Mouse (Mus musculus) kidney, embryonic 15.5 days (tissue): ENCODE measurements around the gene Gucy2c. TPM values are rescaled to one million over a fixed set of nuclear protein-coding genes. Genes with fewer than 3 reads are reported as not detected.

Experiments used
- ATAC-seq: fragments of 200-750 bp; cut with Nextera tagmentation; replicated peaks from 2 replicates; pipeline ENCODE4 v1.8.0; 2017; ENCODE audit warnings: moderate TSS enrichment; ENCODE audit not compliant: low FRiP score
- H3K27ac ChIP-seq: fragments of 300-500 bp; sonication (generic); 2 replicates; pipeline ENCODE4 v1.5.1; 2015; ENCODE audit warnings: mild to moderate bottlenecking, inconsistent platforms
- H3K27me3 ChIP-seq: fragments of 300-500 bp; sonication (generic); 2 replicates; pipeline ENCODE4 v1.6.1; 2015; ENCODE audit warnings: inconsistent platforms
- H3K36me3 ChIP-seq: fragments of 300-500 bp; sonication (generic); 2 replicates; pipeline ENCODE4 v1.6.1; 2015; ENCODE audit warnings: inconsistent platforms
- H3K4me1 ChIP-seq: fragments of 300-500 bp; sonication (generic); 2 replicates; pipeline ENCODE4 v1.6.1; 2015; ENCODE audit warnings: inconsistent platforms
- H3K4me2 ChIP-seq: fragments of 300-500 bp; sonication (generic); 2 replicates; pipeline ENCODE4 v1.6.1; 2015; ENCODE audit warnings: moderate library complexity, mild to moderate bottlenecking, inconsistent platforms
- H3K4me3 ChIP-seq: fragments of 300-500 bp; sonication (generic); replicated peaks from 2 replicates; pipeline ENCODE4 v1.5.1; 2015; ENCODE audit warnings: mild to moderate bottlenecking, inconsistent platforms
- H3K9ac ChIP-seq: fragments of 300-500 bp; sonication (generic); 2 replicates; pipeline ENCODE4 v1.6.1; 2015; ENCODE audit warnings: mild to moderate bottlenecking, inconsistent platforms
- H3K9me3 ChIP-seq: fragments of 300-500 bp; sonication (generic); replicated peaks from 2 replicates; pipeline ENCODE4 v1.6.1; 2016; ENCODE audit warnings: inconsistent platforms
- WGBS: fragments of 180-500 bp; shearing (Covaris S2); methylation state at CpG from one replicate; pipeline ENCODE4 v1.1.7; 2015; ENCODE audit warnings: mixed read lengths; 5-methylcytosine and 5-hydroxymethylcytosine counted together
- polyA plus RNA-seq: library from polyadenylated mRNA; unstranded; fragments of >200 nt; fragmentation: Nextera tagmentation; extraction: Ambion mirVana; gene quantifications from 2 replicates; pipeline ENCODE4 v1.2.1, GENCODE M21; 2015

The Gucy2c gene
- polyA plus RNA-seq, 1 experiment from 2014 or later: 0.08 TPM

- no peak overlapping the region for H3K9ac ChIP-seq
- no peaks in the 10 kb centered on the region for H3K27me3 ChIP-seq
- H3K4me2 ChIP-seq: no peak overlapping the region
- no peak for ATAC-seq
- H3K27ac ChIP-seq: no peak overlapping the region
- H3K36me3 ChIP-seq: no peaks in the 10 kb centered on the region
- no peak overlapping the region for H3K4me3 ChIP-seq
- WGBS: 53% methylated on average over 2 of the region's 2 CpGs
- no peaks in the 10 kb centered on the region for H3K4me1 ChIP-seq
- H3K9me3 ChIP-seq: no peaks in the 10 kb centered on the region
These were observed 102.2 kb downstream of the Gucy2c start for GRCm38 (mm10) chr6:136679381-136679780.

- 93% methylated on average over 6 of the region's 6 CpGs for WGBS
- Histone ChIP-seq H3K4me1 (peaks cover 5% of the 10 kb centered on the region; the same call in 1 of the 2 replicates), H3K4me2 (no peak overlapping the region), H3K27me3 (no peaks in the 10 kb centered on the region), H3K9me3 (peaks cover 7% of the 10 kb centered on the region; the same call in 1 of the 2 replicates), H3K4me3 (no peak overlapping the region), H3K27ac (no peak overlapping the region), H3K9ac (no peak overlapping the region), H3K36me3 (no peaks in the 10 kb centered on the region)
- ATAC-seq: no peak
These were observed 106.6 kb downstream of the Gucy2c start for GRCm38 (mm10) chr6:136674935-136675334.

GRCm38 (mm10) chr6:136672467-136672866 is 109.1 kb downstream of the Gucy2c start:
- H3K4me1 ChIP-seq: peaks cover 5% of the 10 kb centered on the region; the same call in 1 of the 2 replicates
- peak; percentile 58; the same call in 1 of the 2 replicates for ATAC-seq
- H3K27ac ChIP-seq: peak overlapping the region; percentile 54; the same call in 1 of the 2 replicates
- peaks cover 7% of the 10 kb centered on the region; the same call in 1 of the 2 replicates for H3K9me3 ChIP-seq
- no peak overlapping the region for H3K4me3 ChIP-seq
- no peaks in the 10 kb centered on the region for H3K36me3 ChIP-seq
- H3K4me2 ChIP-seq: no peak overlapping the region
- no peak overlapping the region for H3K9ac ChIP-seq
- WGBS: 53% methylated on average over 7 of the region's 7 CpGs
- no peaks in the 10 kb centered on the region for H3K27me3 ChIP-seq

GRCm38 (mm10) chr6:136669274-136669673 is 112.3 kb downstream of the Gucy2c start:
- no peaks in the 10 kb centered on the region for H3K27me3 ChIP-seq
- WGBS: 61% methylated on average over 5 of the region's 5 CpGs
- H3K27ac ChIP-seq: no peak overlapping the region
- no peaks in the 10 kb centered on the region for H3K36me3 ChIP-seq
- no peak for ATAC-seq
- no peak overlapping the region for H3K4me3 ChIP-seq
- peaks cover 7% of the 10 kb centered on the region; the same call in 1 of the 2 replicates for H3K9me3 ChIP-seq
- no peak overlapping the region for H3K4me2 ChIP-seq
- H3K4me1 ChIP-seq: peaks cover 8% of the 10 kb centered on the region
- no peak overlapping the region for H3K9ac ChIP-seq

- Histone ChIP-seq H3K9ac (no peak overlapping the region), H3K27ac (no peak overlapping the region), H3K27me3 (0 out of 2 replicates have a peak, but pooled peaks cover 6% of the 10 kb centered on the region), H3K36me3 (no peaks in the 10 kb centered on the region), H3K9me3 (no peaks in the 10 kb centered on the region), H3K4me2 (no peak overlapping the region), H3K4me1 (peaks cover 8% of the 10 kb centered on the region), H3K4me3 (no peak overlapping the region)
- ATAC-seq: no peak
- 42% methylated on average over 14 of the region's 14 CpGs for WGBS
These were observed 113.1 kb downstream of the Gucy2c start for GRCm38 (mm10) chr6:136668266-136668986.

GRCm38 (mm10) chr6:136662063-136662462 is 119.5 kb downstream of the Gucy2c start:
- 28% methylated on average over 11 of the region's 11 CpGs for WGBS
- no peaks in the 10 kb centered on the region for H3K36me3 ChIP-seq
- no peak for ATAC-seq
- peaks cover 13% of the 10 kb centered on the region for H3K4me1 ChIP-seq
- peak overlapping the region; percentile 76 for H3K4me2 ChIP-seq
- peak overlapping the region; percentile 43 for H3K4me3 ChIP-seq
- peak overlapping the region; percentile 42; the same call in 1 of the 2 replicates for H3K9ac ChIP-seq
- H3K9me3 ChIP-seq: no peaks in the 10 kb centered on the region
- no peak overlapping the region for H3K27ac ChIP-seq
- H3K27me3 ChIP-seq: peaks cover 44% of the 10 kb centered on the region

GRCm38 (mm10) chr6:136661706-136662016 is 119.9 kb downstream of the Gucy2c start, which contains the start of gene Plbd1:
Gene Plbd1, minus strand, starts transcription at chr6:136661928.
- Histone ChIP-seq H3K36me3 (no peaks in the 10 kb centered on the region), H3K9me3 (no peaks in the 10 kb centered on the region), H3K4me3 (peak within 1 kb of the TSS; percentile 43), H3K4me2 (peak within 1 kb of the TSS; percentile 76), H3K27ac (no peak within 1 kb of the TSS), H3K27me3 (peaks cover 44% of the 10 kb centered on the region), H3K9ac (peak within 1 kb of the TSS; percentile 42), H3K4me1 (peaks cover 13% of the 10 kb centered on the region)
- ATAC-seq: peak; percentile 20; the same call in 1 of the 2 replicates
- WGBS: 3% methylated on average over 19 of the region's 19 CpGs

- Histone ChIP-seq H3K27ac (no peak overlapping the region), H3K4me2 (peak overlapping the region; percentile 76), H3K9me3 (no peaks in the 10 kb centered on the region), H3K27me3 (peaks cover 44% of the 10 kb centered on the region), H3K4me1 (peaks cover 12% of the 10 kb centered on the region), H3K36me3 (no peaks in the 10 kb centered on the region), H3K4me3 (peak overlapping the region; percentile 43), H3K9ac (peak overlapping the region; percentile 42)
- 0 out of 2 replicates have a peak, but pooled peaks have one; percentile 35 for ATAC-seq
- WGBS: 22% methylated on average over 34 of the region's 34 CpGs
These were observed 120.5 kb downstream of the Gucy2c start for GRCm38 (mm10) chr6:136660831-136661705.

- ATAC-seq: no peak
- H3K36me3 ChIP-seq: no peaks in the 10 kb centered on the region
- H3K4me1 ChIP-seq: peaks cover 14% of the 10 kb centered on the region
- WGBS: 92% methylated on average over 9 of the region's 9 CpGs
- no peaks in the 10 kb centered on the region for H3K9me3 ChIP-seq
- H3K4me3 ChIP-seq: no peak overlapping the region
- no peak overlapping the region for H3K4me2 ChIP-seq
- no peak overlapping the region for H3K27ac ChIP-seq
- no peak overlapping the region for H3K9ac ChIP-seq
- H3K27me3 ChIP-seq: peaks cover 44% of the 10 kb centered on the region
These were observed 122.3 kb downstream of the Gucy2c start for GRCm38 (mm10) chr6:136659226-136659625.

GRCm38 (mm10) chr6:136658303-136658702 is 123.3 kb downstream of the Gucy2c start:
- H3K9me3 ChIP-seq: no peaks in the 10 kb centered on the region
- ATAC-seq: no peak
- H3K27me3 ChIP-seq: peaks cover 38% of the 10 kb centered on the region

GRCm38 (mm10) chr6:136655786-136656185 is 125.8 kb downstream of the Gucy2c start:
- H3K27ac ChIP-seq: no peak overlapping the region
- no peak for ATAC-seq
- no peak overlapping the region; the same call in 1 of the 2 replicates for H3K4me3 ChIP-seq
- no peaks in the 10 kb centered on the region for H3K9me3 ChIP-seq
- WGBS: 61% methylated on average over 11 of the region's 11 CpGs
- H3K36me3 ChIP-seq: no peaks in the 10 kb centered on the region
- H3K27me3 ChIP-seq: peaks cover 15% of the 10 kb centered on the region
- H3K4me2 ChIP-seq: peak overlapping the region; percentile 28
- H3K4me1 ChIP-seq: peaks cover 7% of the 10 kb centered on the region; the same call in 1 of the 2 replicates
- no peak overlapping the region for H3K9ac ChIP-seq

More at GRCm38 (mm10) chr6:136658303-136658702, 123.3 kb downstream of the Gucy2c start:
- H3K9ac ChIP-seq: no peak overlapping the region
- no peak overlapping the region for H3K4me2 ChIP-seq
- peaks cover 14% of the 10 kb centered on the region for H3K4me1 ChIP-seq
- 80% methylated on average over 4 of the region's 4 CpGs for WGBS
- H3K27ac ChIP-seq: no peak overlapping the region
- H3K36me3 ChIP-seq: no peaks in the 10 kb centered on the region
- no peak overlapping the region for H3K4me3 ChIP-seq

GRCm38 (mm10) chr6:136654470-136654869 is 127.1 kb downstream of the Gucy2c start:
- no peaks in the 10 kb centered on the region for H3K9me3 ChIP-seq

More at GRCm38 (mm10) chr6:136654470-136654869, 127.1 kb downstream of the Gucy2c start:
- Histone ChIP-seq H3K4me1 (peaks cover 7% of the 10 kb centered on the region; the same call in 1 of the 2 replicates), H3K4me2 (no peak overlapping the region), H3K4me3 (no peak overlapping the region), H3K9ac (no peak overlapping the region), H3K27ac (no peak overlapping the region), H3K36me3 (no peaks in the 10 kb centered on the region), H3K27me3 (0 out of 2 replicates have a peak, but pooled peaks cover 2% of the 10 kb centered on the region)
- ATAC-seq: no peak
- 94% methylated on average over 20 of the region's 20 CpGs for WGBS
